Mouse (Mus musculus) heart, embryonic 11.5 days (tissue): Measurements from ENCODE around the gene Tmem59l. TPM values are rescaled to one million over a fixed set of nuclear protein-coding genes. Genes with fewer than 3 reads are reported as not detected.
A peak's percentile ranks its signal among the peaks of the same experiment; 100 is the strongest.

ENCODE experiments used
- ATAC-seq: fragments of 200-750 bp; cut with Nextera tagmentation; replicated peaks from 2 replicates; pipeline ENCODE4 v1.8.0; 2017; ENCODE audit warnings: moderate library complexity; ENCODE audit not compliant: insufficient number of reproducible peaks, low FRiP score, low TSS enrichment
- H3K27ac ChIP-seq: fragments of 300-500 bp; sonication (generic); 2 replicates; pipeline ENCODE4 v1.5.1; 2014; ENCODE audit warnings: mild to moderate bottlenecking, low read depth, low read length
- H3K27me3 ChIP-seq: fragments of 300-500 bp; sonication (generic); 2 replicates; pipeline ENCODE4 v1.6.1; 2014; ENCODE audit warnings: mild to moderate bottlenecking, low read length, mixed read lengths; ENCODE audit not compliant: control insufficient read depth, insufficient read depth
- H3K36me3 ChIP-seq: fragments of 300-500 bp; sonication (generic); 2 replicates; pipeline ENCODE4 v1.6.1; 2014; ENCODE audit warnings: mild to moderate bottlenecking, low read length, moderate library complexity, mixed read lengths; ENCODE audit not compliant: control insufficient read depth, insufficient read depth
- H3K4me1 ChIP-seq: fragments of 300-500 bp; sonication (generic); 2 replicates; pipeline ENCODE4 v1.6.1; 2014; ENCODE audit warnings: low read length; ENCODE audit not compliant: control insufficient read depth, insufficient read depth
- H3K4me2 ChIP-seq: fragments of 300-500 bp; sonication (generic); 2 replicates; pipeline ENCODE4 v1.6.1; 2014; ENCODE audit warnings: mild to moderate bottlenecking, moderate library complexity
- H3K4me3 ChIP-seq: fragments of 300-500 bp; sonication (generic); 2 replicates; pipeline ENCODE4 v1.5.1; 2014; ENCODE audit warnings: low read depth, low read length
- H3K9ac ChIP-seq: fragments of 300-500 bp; sonication (generic); 2 replicates; pipeline ENCODE4 v1.6.1; 2014; ENCODE audit warnings: mild to moderate bottlenecking, low read depth, low read length, moderate library complexity
- H3K9me3 ChIP-seq: fragments of 300-500 bp; sonication (generic); replicated peaks from 2 replicates; pipeline ENCODE4 v1.6.1; 2016; ENCODE audit warnings: low read length; ENCODE audit not compliant: control insufficient read depth
- WGBS: fragments of 180-500 bp; shearing (Covaris S2); extraction: QIAGEN DNeasy Blood & Tissue Kit; methylation state at CpG from one replicate; pipeline ENCODE4 v1.1.7; 2014; ENCODE audit not compliant: insufficient replicate concordance; 5-methylcytosine and 5-hydroxymethylcytosine counted together
- polyA plus RNA-seq: library from polyadenylated mRNA; unstranded; fragments of >200 nt; fragmentation: Nextera tagmentation; extraction: Ambion mirVana; gene quantifications from 2 replicates; pipeline ENCODE4 v1.2.1, GENCODE M21; 2014

Tmem59l gene
- polyA plus RNA-seq, result 0.44 and 0.86 TPM in 2 replicates

DNA sequence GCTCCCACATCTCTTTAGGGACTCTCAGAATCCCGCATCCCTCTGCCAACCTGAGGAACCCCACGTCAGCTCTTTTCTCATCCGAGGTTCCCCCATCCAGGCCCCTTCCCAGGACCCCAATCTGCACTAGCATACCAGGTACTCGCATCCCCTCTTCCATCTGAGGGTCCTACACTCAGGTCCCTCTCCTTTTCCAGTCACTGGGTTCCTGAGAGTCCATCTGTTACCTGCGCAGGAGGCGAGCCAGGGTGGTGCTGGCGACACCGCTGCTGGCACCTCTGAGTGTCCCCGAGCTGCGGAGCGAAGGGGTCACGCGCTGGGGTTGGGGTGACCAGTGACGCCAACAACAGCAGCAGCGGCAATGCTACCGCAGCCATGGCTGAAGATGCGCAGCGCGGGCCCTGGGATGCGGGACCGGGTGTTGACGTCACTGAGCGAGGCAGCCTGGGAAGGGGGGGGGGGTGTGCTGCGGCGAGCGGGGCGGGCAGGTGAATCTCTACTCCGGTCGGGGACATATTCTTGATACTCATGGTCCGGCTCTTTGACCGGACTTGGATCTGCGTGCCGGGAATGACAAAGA, at the start of gene Tmem59l:
Gene Tmem59l, minus strand, starts transcription at position 418 of the 580 bp plus-strand sequence.
- no peak for ATAC-seq
- Histone ChIP-seq H3K9ac (peak within 1 kb of the TSS; percentile 46; the same call in 1 of the 2 replicates), H3K4me3 (peak within 1 kb of the TSS; percentile 46), H3K36me3 (no peaks in the 10 kb centered on the region), H3K27me3 (peaks cover 94% of the 10 kb centered on the region), H3K4me2 (peak within 1 kb of the TSS; percentile 70), H3K4me1 (peaks cover 29% of the 10 kb centered on the region), H3K27ac (no peak within 1 kb of the TSS), H3K9me3 (no peaks in the 10 kb centered on the region)
- WGBS, result 5% methylated on average over 33 of the region's 33 CpGs

DNA sequence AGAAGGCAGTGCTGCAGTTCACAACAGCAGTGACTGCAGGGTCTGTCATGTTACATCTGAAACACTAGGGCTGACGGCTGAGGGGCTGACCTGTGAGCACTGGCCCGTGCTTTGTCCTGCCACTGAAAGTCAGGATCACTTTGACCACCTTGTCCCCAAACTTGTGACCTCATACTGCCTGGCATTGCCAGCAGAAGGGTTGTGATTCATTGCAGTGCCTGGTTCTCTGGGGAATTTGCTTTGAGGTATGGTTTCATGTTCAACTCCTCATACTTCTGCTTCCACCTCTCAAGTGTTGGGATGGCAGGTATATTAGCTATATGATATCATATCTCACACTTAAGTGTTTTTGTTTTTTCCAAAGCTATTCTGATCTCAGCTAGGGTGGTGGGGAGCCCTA, 48.5 kb upstream of the Tmem59l start:
- no peak overlapping the region for H3K9ac ChIP-seq
- no peak overlapping the region for H3K27ac ChIP-seq
- no peak for ATAC-seq
- WGBS, result 66% methylated on average over 2 of the region's 2 CpGs
- H3K27me3 ChIP-seq, result no peaks in the 10 kb centered on the region
- H3K4me1 ChIP-seq, result peaks cover 17% of the 10 kb centered on the region
- H3K9me3 ChIP-seq, result no peaks in the 10 kb centered on the region
- no peak overlapping the region for H3K4me2 ChIP-seq
- peaks cover 34% of the 10 kb centered on the region for H3K36me3 ChIP-seq
- H3K4me3 ChIP-seq, result no peak overlapping the region

GRCm38 (mm10) chr8:70535221-70535620, 48.1 kb upstream of the Tmem59l start:
- H3K4me1 ChIP-seq, result peaks cover 13% of the 10 kb centered on the region
- no peak overlapping the region for H3K27ac ChIP-seq
- no peak overlapping the region for H3K4me2 ChIP-seq
- H3K9me3 ChIP-seq, result no peaks in the 10 kb centered on the region
- 84% methylated on average over 3 of the region's 3 CpGs for WGBS
- H3K9ac ChIP-seq, result 0 out of 2 replicates have a peak overlapping the region, but pooled peaks have one; percentile 16
- no peak for ATAC-seq
- peaks cover 37% of the 10 kb centered on the region for H3K36me3 ChIP-seq
- H3K27me3 ChIP-seq, result no peaks in the 10 kb centered on the region
- H3K4me3 ChIP-seq, result no peak overlapping the region

DNA sequence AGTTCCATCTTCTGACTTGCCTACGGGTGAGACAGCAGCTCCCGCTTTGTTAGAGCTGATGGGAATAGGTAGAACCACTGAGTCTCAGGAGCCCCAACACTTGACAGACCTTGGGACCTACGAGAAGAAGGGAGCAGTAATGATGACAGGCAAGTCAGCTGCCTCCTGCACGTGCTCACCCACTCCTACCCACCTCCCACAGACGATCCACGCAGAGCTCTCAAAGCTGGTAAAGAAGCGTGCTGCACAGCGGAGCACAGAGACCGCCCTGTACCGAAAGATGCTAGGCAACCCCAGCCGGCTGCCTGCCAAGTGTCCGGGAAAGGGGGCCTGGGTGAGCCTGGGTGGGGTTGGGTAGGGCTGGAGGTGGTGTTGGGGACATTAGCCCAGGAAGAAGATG, 47.1 kb upstream of the Tmem59l start:
- WGBS, result 93% methylated on average over 12 of the region's 12 CpGs
- ATAC-seq, result no peak
- H3K9ac ChIP-seq, result no peak overlapping the region

DNA sequence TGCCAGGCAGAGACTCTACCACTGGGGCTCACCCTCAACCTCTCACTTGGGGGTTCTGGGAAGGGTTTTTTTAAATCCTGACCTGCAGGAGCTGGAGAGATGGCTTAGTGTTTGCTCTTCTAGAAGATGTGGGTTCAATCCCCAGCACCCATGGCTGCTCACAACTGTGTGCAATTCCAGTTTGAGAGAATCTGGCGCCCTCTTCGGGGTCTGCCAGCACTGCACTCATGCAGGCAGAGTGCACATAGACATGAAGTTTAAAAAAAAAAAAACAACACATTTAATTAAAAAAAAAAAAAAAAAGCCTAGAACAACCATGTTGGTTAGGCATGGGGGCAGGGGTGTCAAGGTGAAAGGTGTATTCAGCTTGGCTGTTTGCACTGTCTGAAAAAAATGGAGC, 43.2 kb upstream of the Tmem59l start:
- no peak overlapping the region for H3K4me3 ChIP-seq
- no peaks in the 10 kb centered on the region for H3K27me3 ChIP-seq
- peaks cover 39% of the 10 kb centered on the region for H3K36me3 ChIP-seq
- no peak overlapping the region for H3K27ac ChIP-seq
- H3K4me1 ChIP-seq, result peaks cover 28% of the 10 kb centered on the region
- ATAC-seq, result no peak
- H3K9me3 ChIP-seq, result no peaks in the 10 kb centered on the region
- WGBS, result 91% methylated on average over 2 of the region's 2 CpGs
- H3K9ac ChIP-seq, result no peak overlapping the region
- no peak overlapping the region; the same call in 1 of the 2 replicates for H3K4me2 ChIP-seq

More for the DNA sequence above, 47.1 kb upstream of the Tmem59l start:
- Histone ChIP-seq H3K36me3 (peaks cover 44% of the 10 kb centered on the region), H3K27me3 (no peaks in the 10 kb centered on the region), H3K9me3 (no peaks in the 10 kb centered on the region), H3K27ac (no peak overlapping the region), H3K4me3 (no peak overlapping the region), H3K4me1 (peaks cover 13% of the 10 kb centered on the region), H3K4me2 (no peak overlapping the region)

DNA sequence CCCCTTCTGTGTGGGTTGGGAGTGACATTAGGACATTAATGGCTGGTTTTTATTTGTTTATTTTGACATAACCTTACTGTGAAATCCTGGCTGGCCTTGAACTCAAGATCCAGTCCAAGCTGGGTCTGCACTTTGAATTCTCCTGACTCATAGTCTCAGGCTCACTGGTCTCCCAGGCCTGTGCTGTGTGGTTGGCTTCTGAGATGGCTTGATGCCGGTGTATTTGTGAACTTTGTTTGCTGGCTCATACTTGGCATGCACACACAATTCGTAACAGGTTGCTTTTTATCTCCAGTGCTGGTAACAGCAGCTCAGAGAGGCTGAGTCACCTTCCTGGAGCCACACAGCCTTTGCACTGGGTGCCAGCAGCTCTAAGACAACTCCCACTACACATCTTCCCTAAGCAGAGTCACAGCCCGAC, 42.6 kb upstream of the Tmem59l start:
- Histone ChIP-seq H3K4me2 (no peak overlapping the region; the same call in 1 of the 2 replicates), H3K4me1 (peaks cover 23% of the 10 kb centered on the region), H3K27me3 (no peaks in the 10 kb centered on the region), H3K9me3 (no peaks in the 10 kb centered on the region), H3K27ac (no peak overlapping the region), H3K36me3 (peaks cover 38% of the 10 kb centered on the region), H3K4me3 (no peak overlapping the region), H3K9ac (no peak overlapping the region)
- WGBS, result 88% methylated on average over 3 of the region's 3 CpGs
- no peak for ATAC-seq

DNA sequence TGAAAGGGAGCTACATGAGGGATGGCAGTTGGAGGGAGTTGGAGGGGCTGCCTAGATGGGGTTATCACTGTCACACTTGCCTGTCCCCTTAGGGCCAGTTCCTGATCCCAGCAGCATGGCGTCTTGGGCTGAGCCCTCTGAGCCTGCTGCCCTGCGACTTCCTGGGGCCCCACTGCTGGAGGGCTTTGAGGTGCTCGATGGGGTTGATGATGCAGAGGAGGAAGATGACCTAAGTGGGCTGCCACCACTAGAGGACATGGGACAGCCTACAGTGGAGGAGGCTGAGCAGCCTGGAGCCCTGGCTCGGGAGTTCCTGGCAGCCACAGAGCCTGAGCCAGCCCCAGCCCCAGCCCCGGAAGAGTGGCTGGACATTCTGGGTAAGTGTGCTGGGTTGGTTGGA, 42.1 kb upstream of the Tmem59l start:
- Histone ChIP-seq H3K4me2 (peak overlapping the region; percentile 14; the same call in 1 of the 2 replicates), H3K9ac (no peak overlapping the region), H3K27ac (no peak overlapping the region), H3K27me3 (no peaks in the 10 kb centered on the region), H3K4me3 (no peak overlapping the region), H3K9me3 (no peaks in the 10 kb centered on the region), H3K36me3 (peaks cover 33% of the 10 kb centered on the region), H3K4me1 (peaks cover 21% of the 10 kb centered on the region)
- WGBS, result 81% methylated on average over 5 of the region's 5 CpGs
- ATAC-seq, result no peak

DNA sequence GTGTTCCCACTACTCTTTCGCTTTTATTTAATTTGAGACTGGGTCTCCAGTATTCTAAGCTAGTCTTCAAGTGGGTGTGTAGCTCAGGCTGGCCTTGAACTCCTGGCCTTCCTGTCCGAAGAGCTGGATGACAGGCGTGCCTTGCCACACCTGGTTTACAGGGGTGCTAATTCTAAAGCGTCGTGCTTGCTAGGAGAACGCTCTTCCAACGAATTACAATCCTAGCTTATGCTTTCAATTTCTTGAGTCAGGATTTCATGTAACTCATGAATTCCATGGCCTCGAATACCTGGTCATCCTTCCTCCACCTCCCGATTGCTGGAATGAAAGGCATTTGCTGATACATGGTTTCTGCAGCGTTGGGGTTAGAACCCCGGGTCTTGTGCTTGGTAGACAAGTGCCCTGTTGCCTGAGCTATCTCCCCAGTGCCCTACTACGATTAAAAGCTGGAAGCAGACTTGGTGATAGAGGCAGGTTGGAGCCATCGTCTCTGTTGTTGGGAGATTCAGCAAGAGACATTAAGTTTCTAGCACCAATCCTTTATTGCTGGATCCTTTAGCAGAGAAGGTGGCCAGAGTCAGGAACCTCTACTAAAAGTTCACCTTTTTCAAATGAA, 41.1 kb upstream of the Tmem59l start:
- Histone ChIP-seq H3K27me3 (no peaks in the 10 kb centered on the region), H3K27ac (peak overlapping the region; percentile 91), H3K9me3 (no peaks in the 10 kb centered on the region), H3K4me1 (peaks cover 21% of the 10 kb centered on the region), H3K9ac (peak overlapping the region; percentile 98), H3K4me2 (peak overlapping the region; percentile 68), H3K36me3 (peaks cover 28% of the 10 kb centered on the region), H3K4me3 (peak overlapping the region; percentile 91)
- 21% methylated on average over 13 of the region's 13 CpGs for WGBS
- no peak for ATAC-seq
